Mouse (Mus musculus) forebrain, embryonic 11.5 days (tissue): ENCODE data around the gene Epn1. TPM values are rescaled to one million over a fixed set of nuclear protein-coding genes. Genes with fewer than 3 reads are reported as not detected.

ENCODE experiments used
- ATAC-seq: fragments of 200-750 bp; cut with Nextera tagmentation; replicated peaks from 2 replicates; pipeline ENCODE4 v1.8.0; 2017; ENCODE audit warnings: moderate TSS enrichment; ENCODE audit not compliant: low FRiP score
- DNase-seq: peaks from one replicate; pipeline ENCODE4 v3.0.0-alpha.2; 2017; ENCODE audit warnings: low spot score
- H3K27ac ChIP-seq: fragments of 300-500 bp; sonication (generic); 2 replicates; pipeline ENCODE4 v1.5.1; 2014; ENCODE audit warnings: low read depth, low read length
- H3K27me3 ChIP-seq: fragments of 300-500 bp; sonication (generic); 2 replicates; pipeline ENCODE4 v1.6.1; 2014; ENCODE audit warnings: mild to moderate bottlenecking, low read length, mixed read lengths; ENCODE audit not compliant: control insufficient read depth, insufficient read depth
- H3K36me3 ChIP-seq: fragments of 300-500 bp; sonication (generic); 2 replicates; pipeline ENCODE4 v1.6.1; 2014; ENCODE audit warnings: mild to moderate bottlenecking, low read length, moderate library complexity, mixed read lengths; ENCODE audit not compliant: control insufficient read depth, insufficient read depth
- H3K4me1 ChIP-seq: fragments of 300-500 bp; sonication (generic); replicated peaks from 2 replicates; pipeline ENCODE4 v1.6.1; 2014; ENCODE audit warnings: low read length, mixed read lengths; ENCODE audit not compliant: control insufficient read depth, insufficient read depth
- H3K4me2 ChIP-seq: fragments of 300-500 bp; sonication (generic); 2 replicates; pipeline ENCODE4 v1.6.1; 2014; ENCODE audit warnings: low read depth, mild to moderate bottlenecking, low read length, moderate library complexity, mixed read lengths; ENCODE audit not compliant: severe bottlenecking
- H3K4me3 ChIP-seq: fragments of 300-500 bp; sonication (generic); 2 replicates; pipeline ENCODE4 v1.5.1; 2014; ENCODE audit warnings: low read depth, low read length
- H3K9ac ChIP-seq: fragments of 300-500 bp; sonication (generic); 2 replicates; pipeline ENCODE4 v1.6.1; 2014; ENCODE audit warnings: low read length
- H3K9me3 ChIP-seq: fragments of 300-500 bp; sonication (generic); 2 replicates; pipeline ENCODE4 v1.6.1; 2016; ENCODE audit warnings: low read length, mixed read lengths; ENCODE audit not compliant: control insufficient read depth
- WGBS: fragments of 180-500 bp; shearing (Covaris S2); extraction: QIAGEN DNeasy Blood & Tissue Kit; methylation state at CpG from one replicate; pipeline ENCODE4 v1.1.7; 2014; 5-methylcytosine and 5-hydroxymethylcytosine counted together
- polyA plus RNA-seq: library from polyadenylated mRNA; unstranded; fragments of >200 nt; fragmentation: Nextera tagmentation; extraction: Ambion mirVana; gene quantifications from 2 replicates; pipeline ENCODE4 v1.2.1, GENCODE M21; 2014

Epn1 gene
- polyA plus RNA-seq = 70.1 and 75.0 TPM in 2 replicates

- no peaks in the 10 kb centered on the region for H3K27me3 ChIP-seq
- no peaks in the 10 kb centered on the region for H3K4me1 ChIP-seq
- H3K9me3 ChIP-seq = no peaks in the 10 kb centered on the region
- peak within 1 kb of the TSS; percentile 87 for H3K4me2 ChIP-seq
- H3K9ac ChIP-seq = peak within 1 kb of the TSS; percentile 95
- peak; percentile 98 for DNase-seq
- WGBS = under 1% methylated on average over 68 of the region's 81 CpGs
- peak within 1 kb of the TSS; percentile 96 for H3K4me3 ChIP-seq
- H3K27ac ChIP-seq = peak within 1 kb of the TSS; percentile 76
- H3K36me3 ChIP-seq = peaks cover 19% of the 10 kb centered on the region
- peak; percentile 98 for ATAC-seq
Observed at GRCm38 (mm10) chr7:5080010-5080751, at the start of gene Epn1. Gene Epn1, plus strand, starts transcription at chr7:5080235.

GRCm38 (mm10) chr7:5030554-5031275, 49.3 kb upstream of the Epn1 start:
- Histone ChIP-seq H3K4me2 (no peak overlapping the region), H3K4me1 (no peaks in the 10 kb centered on the region), H3K27ac (no peak overlapping the region), H3K27me3 (no peaks in the 10 kb centered on the region), H3K9ac (no peak overlapping the region), H3K9me3 (peaks cover 29% of the 10 kb centered on the region), H3K4me3 (no peak overlapping the region), H3K36me3 (peaks cover 48% of the 10 kb centered on the region)
- no peak for DNase-seq
- 85% methylated on average over 63 of the region's 63 CpGs for WGBS
- no peak for ATAC-seq

- WGBS = 73% methylated on average over 46 of the region's 46 CpGs
- no peaks in the 10 kb centered on the region for H3K27me3 ChIP-seq
- ATAC-seq (no peak), DNase-seq (no peak)
- no peaks in the 10 kb centered on the region for H3K4me1 ChIP-seq
- peaks cover 29% of the 10 kb centered on the region for H3K9me3 ChIP-seq
- no peak overlapping the region for H3K4me3 ChIP-seq
- H3K27ac ChIP-seq = no peak overlapping the region
- H3K9ac ChIP-seq = no peak overlapping the region
- peaks cover 48% of the 10 kb centered on the region for H3K36me3 ChIP-seq
- no peak overlapping the region for H3K4me2 ChIP-seq
Observed at GRCm38 (mm10) chr7:5031496-5031895, 48.5 kb upstream of the Epn1 start.

- DNase-seq = no peak
Observed at GRCm38 (mm10) chr7:5033818-5034217, 46.2 kb upstream of the Epn1 start, which contains the start of gene 4632433K11Rik. Gene 4632433K11Rik, plus strand, starts transcription at chr7:5034118.

GRCm38 (mm10) chr7:5035628-5036027, 44.4 kb upstream of the Epn1 start:
- H3K4me3 ChIP-seq = no peak overlapping the region
- 93% methylated on average over 17 of the region's 17 CpGs for WGBS

More at GRCm38 (mm10) chr7:5033818-5034217, 46.2 kb upstream of the Epn1 start, which contains the start of gene 4632433K11Rik:
- Histone ChIP-seq H3K36me3 (peaks cover 45% of the 10 kb centered on the region), H3K9ac (no peak within 1 kb of the TSS), H3K4me3 (no peak within 1 kb of the TSS), H3K4me1 (no peaks in the 10 kb centered on the region), H3K27me3 (no peaks in the 10 kb centered on the region), H3K9me3 (peaks cover 29% of the 10 kb centered on the region), H3K27ac (no peak within 1 kb of the TSS), H3K4me2 (no peak within 1 kb of the TSS)
- WGBS = 83% methylated on average over 3 of the region's 3 CpGs
- no peak for ATAC-seq

DNA sequence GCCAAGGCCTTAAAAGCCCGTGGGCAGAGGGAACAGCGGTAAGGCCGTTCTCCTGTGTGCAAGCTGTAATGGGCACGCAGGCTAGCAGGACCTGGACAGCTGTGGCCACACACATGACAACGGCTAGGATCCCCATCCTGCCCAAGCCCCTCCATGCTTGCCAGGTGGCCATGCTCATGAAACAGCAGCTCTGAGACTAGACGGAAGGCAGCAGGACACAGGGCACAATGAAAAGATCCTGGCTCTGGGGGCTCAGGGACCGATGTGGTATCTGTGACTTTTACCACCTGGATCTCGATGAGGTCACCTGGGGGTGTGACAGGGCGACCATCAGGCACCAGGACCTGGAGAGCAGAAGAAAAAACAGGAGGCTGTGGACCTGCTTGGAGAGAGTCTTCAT, 43.9 kb upstream of the Epn1 start:
- Histone ChIP-seq H3K9me3 (peaks cover 9% of the 10 kb centered on the region), H3K4me1 (no peaks in the 10 kb centered on the region), H3K27ac (no peak overlapping the region), H3K36me3 (peaks cover 22% of the 10 kb centered on the region), H3K9ac (no peak overlapping the region), H3K4me3 (no peak overlapping the region), H3K4me2 (no peak overlapping the region), H3K27me3 (no peaks in the 10 kb centered on the region)
- WGBS = 91% methylated on average over 9 of the region's 9 CpGs
- DNase-seq = no peak
- ATAC-seq = no peak

More at GRCm38 (mm10) chr7:5035628-5036027, 44.4 kb upstream of the Epn1 start:
- DNase-seq = no peak
- Histone ChIP-seq H3K9ac (no peak overlapping the region), H3K36me3 (peaks cover 27% of the 10 kb centered on the region), H3K27ac (no peak overlapping the region), H3K9me3 (peaks cover 15% of the 10 kb centered on the region), H3K4me2 (no peak overlapping the region), H3K4me1 (no peaks in the 10 kb centered on the region), H3K27me3 (no peaks in the 10 kb centered on the region)
- no peak for ATAC-seq

DNA sequence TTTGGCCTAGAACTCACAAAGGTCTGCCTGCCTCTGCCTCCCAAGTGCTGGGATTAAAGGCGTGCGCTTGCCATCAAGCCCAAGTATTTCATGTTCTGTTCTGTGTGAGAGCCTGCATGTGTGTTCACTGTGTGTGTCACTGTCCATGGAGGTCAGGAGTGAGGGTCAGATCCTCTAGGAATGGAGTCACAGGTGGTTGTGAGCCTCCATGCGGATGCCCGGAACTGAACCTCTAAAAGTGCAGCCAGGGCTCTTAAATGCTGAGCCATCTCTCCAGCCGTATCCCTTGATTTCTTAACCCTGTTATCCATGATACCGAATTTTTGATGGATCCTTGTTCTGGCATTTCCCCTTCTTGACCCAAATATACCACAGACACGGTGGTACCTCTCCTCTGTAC, 43.0 kb upstream of the Epn1 start:
- Histone ChIP-seq H3K4me2 (no peak overlapping the region), H3K36me3 (peaks cover 13% of the 10 kb centered on the region), H3K9ac (no peak overlapping the region), H3K4me3 (no peak overlapping the region), H3K27me3 (no peaks in the 10 kb centered on the region), H3K9me3 (peaks cover under 1% of the 10 kb centered on the region; the same call in 1 of the 2 replicates), H3K27ac (no peak overlapping the region), H3K4me1 (no peaks in the 10 kb centered on the region)
- DNase-seq (no peak), ATAC-seq (no peak)
- 94% methylated on average over 7 of the region's 7 CpGs for WGBS

GRCm38 (mm10) chr7:5037467-5037866, 42.6 kb upstream of the Epn1 start:
- WGBS = 88% methylated on average over 8 of the region's 8 CpGs
- Histone ChIP-seq H3K9me3 (no peaks in the 10 kb centered on the region), H3K36me3 (peaks cover 8% of the 10 kb centered on the region; the same call in 1 of the 2 replicates), H3K4me2 (peak overlapping the region; percentile 49; the same call in 1 of the 2 replicates), H3K27me3 (no peaks in the 10 kb centered on the region), H3K27ac (no peak overlapping the region), H3K9ac (no peak overlapping the region), H3K4me3 (no peak overlapping the region), H3K4me1 (no peaks in the 10 kb centered on the region)
- DNase-seq (no peak), ATAC-seq (no peak)
